25 mouse cellular contexts compared by ENCODE assay signal in genomic region chr4:95467526-95467925, GRCm38 (mm10).
"Had no signal": no experiment of that assay in that cellular context is flagged by ENCODE, and none has a peak within 500 bp of the region (broad histone marks: within the 10 kb centered on the region; RNA-seq: fewer than 3 reads in every experiment).

No protein-coding gene starts in this region.

- H3K9ac ChIP-seq: heart, embryonic 13.5 days; heart, embryonic 15.5 days; hindbrain, embryonic 12.5 days; hindbrain, embryonic 14.5 days; intestine, embryonic 15.5 days; limb, embryonic 12.5 days had no signal

- H3K4me3 ChIP-seq: heart, adult 2 months; heart, embryonic 13.5 days; heart, embryonic 15.5 days; hindbrain, embryonic 10.5 days; hindbrain, embryonic 12.5 days; intestine, embryonic 15.5 days; layer of hippocampus, adult 2 months; limb, embryonic 12.5 days had no signal

- H3K27me3 ChIP-seq: heart, embryonic 13.5 days; heart, embryonic 15.5 days; hindbrain, embryonic 12.5 days; intestine, embryonic 15.5 days; limb, embryonic 12.5 days had no signal

- ATAC-seq: hindbrain, embryonic 16.5 days; intestine, embryonic 15.5 days; intestine, postnatal 0 days had no signal

- H3K36me3 ChIP-seq: heart, embryonic 13.5 days; heart, embryonic 15.5 days; hindbrain, embryonic 10.5 days; hindbrain, embryonic 12.5 days; intestine, embryonic 15.5 days; limb, embryonic 12.5 days had no signal

- H3K9me3 ChIP-seq: heart, embryonic 13.5 days; heart, embryonic 15.5 days; hindbrain, embryonic 10.5 days; hindbrain, embryonic 12.5 days; intestine, embryonic 15.5 days; limb, embryonic 12.5 days had no signal

- H3K4me1 ChIP-seq: heart, embryonic 15.5 days; hindbrain, embryonic 10.5 days; hindbrain, embryonic 12.5 days; intestine, embryonic 15.5 days; limb, embryonic 12.5 days had no signal

- H3K27ac ChIP-seq: heart, adult 2 months; heart, embryonic 13.5 days; heart, embryonic 15.5 days; hindbrain, embryonic 10.5 days; hindbrain, embryonic 12.5 days; hindbrain, embryonic 14.5 days; intestine, embryonic 15.5 days; layer of hippocampus, adult 2 months; limb, embryonic 12.5 days had no signal

- H3K4me2 ChIP-seq: heart, embryonic 11.5 days; heart, embryonic 13.5 days; heart, embryonic 15.5 days; hindbrain, embryonic 12.5 days; hindbrain, embryonic 14.5 days; intestine, embryonic 15.5 days; limb, embryonic 12.5 days had no signal

- DNase-seq: gastrocnemius, postnatal 14 days; gastrocnemius, postnatal 36 days; heart, adult 11 months; heart, adult 2 months; heart, postnatal 14 days; heart, postnatal 36 days; kidney, adult 18-20 months; kidney, adult 8-10 months; kidney, postnatal 10 days; kidney, postnatal 25 days; kidney, postnatal 4 days; layer of hippocampus, postnatal 36 days; left cerebral cortex, postnatal 4 days; liver had no signal
